Mouse (Mus musculus) kidney, postnatal 36 days (tissue): ENCODE measurements around the gene Ifngr1.
A peak's percentile ranks its signal among the peaks of the same experiment; 100 is the strongest.

Source experiments
- DNase-seq, 2 experiments: peaks; one replicate each; pipeline ENCODE4 v3.0.0; 2021 to 2022; ENCODE audit warnings: mixed read lengths in 2 of 2

The Ifngr1 gene

GRCm38 (mm10) chr10:19591641-19592441, at the start of gene Ifngr1:
Gene Ifngr1, plus strand, starts transcription at chr10:19591949.
- peak; percentile 100 for DNase-seq

GRCm38 (mm10) chr10:19546825-19547224, 44.9 kb upstream of the Ifngr1 start:
- no peak for DNase-seq

GRCm38 (mm10) chr10:19548016-19548415, 43.7 kb upstream of the Ifngr1 start:
- no peak for DNase-seq

GRCm38 (mm10) chr10:19548491-19548890, 43.3 kb upstream of the Ifngr1 start:
- no peak for DNase-seq

GRCm38 (mm10) chr10:19551585-19551984, 40.2 kb upstream of the Ifngr1 start:
- DNase-seq: no peak

- no peak for DNase-seq
Measured at GRCm38 (mm10) chr10:19553857-19554256, 37.9 kb upstream of the Ifngr1 start.

GRCm38 (mm10) chr10:19557696-19558095, 34.1 kb upstream of the Ifngr1 start:
- DNase-seq: no peak

GRCm38 (mm10) chr10:19559565-19560165, 32.1 kb upstream of the Ifngr1 start:
- DNase-seq: no peak

- no peak for DNase-seq
Measured at GRCm38 (mm10) chr10:19562598-19562997, 29.2 kb upstream of the Ifngr1 start.

- DNase-seq: peak in 1 of 2 experiments; percentile 29
Measured at GRCm38 (mm10) chr10:19563443-19563861, 28.3 kb upstream of the Ifngr1 start.

- DNase-seq: no peak
Measured at GRCm38 (mm10) chr10:19567481-19567880, 24.3 kb upstream of the Ifngr1 start.

- no peak for DNase-seq
Measured at GRCm38 (mm10) chr10:19570288-19570687, 21.5 kb upstream of the Ifngr1 start.

GRCm38 (mm10) chr10:19570716-19571115, 21.0 kb upstream of the Ifngr1 start:
- DNase-seq: no peak

- DNase-seq: no peak
Measured at GRCm38 (mm10) chr10:19577571-19577970, 14.2 kb upstream of the Ifngr1 start.

GRCm38 (mm10) chr10:19578001-19578400, 13.7 kb upstream of the Ifngr1 start:
- DNase-seq: no peak

- peak in 1 of 2 experiments; percentile 66 for DNase-seq
Measured at GRCm38 (mm10) chr10:19578409-19578986, 13.3 kb upstream of the Ifngr1 start.

- no peak for DNase-seq
Measured at GRCm38 (mm10) chr10:19580660-19581059, 11.1 kb upstream of the Ifngr1 start.

- DNase-seq: no peak
Measured at GRCm38 (mm10) chr10:19581844-19582582, 9.7 kb upstream of the Ifngr1 start.

- no peak for DNase-seq
Measured at GRCm38 (mm10) chr10:19582806-19583430, 8.8 kb upstream of the Ifngr1 start.

- DNase-seq: peak; percentile 27 to 30
Measured at GRCm38 (mm10) chr10:19584064-19584463, 7.7 kb upstream of the Ifngr1 start.

- no peak for DNase-seq
Measured at GRCm38 (mm10) chr10:19584846-19585245, 6.9 kb upstream of the Ifngr1 start.

GRCm38 (mm10) chr10:19585860-19586259, 5.9 kb upstream of the Ifngr1 start:
- DNase-seq: no peak

- DNase-seq: no peak
Measured at GRCm38 (mm10) chr10:19587281-19587680, 4.5 kb upstream of the Ifngr1 start.
